Mouse (Mus musculus) erythroblast, embryonic 14.5 days (primary cell): Measurements from ENCODE around the gene Prkcb.

Experiments
- GATA1 ChIP-seq: IDR thresholded peaks from 2 replicates; pipeline ENCODE4 v1.6.1; 2012; ENCODE audit warnings: low read length, inconsistent platforms, mixed read lengths
- TAL1 ChIP-seq: IDR thresholded peaks from 3 replicates; pipeline ENCODE4 v1.6.1; 2012; ENCODE audit warnings: low read length, inconsistent platforms, mixed read lengths

GRCm38 (mm10) chr7:122403343-122403742, 114.8 kb downstream of the Prkcb start:
- no peak for TF ChIP-seq GATA1
- no peak for TF ChIP-seq TAL1
